Mouse (Mus musculus) CH12.LX (cell line): ENCODE data around the gene Muc4. TPM values are rescaled to one million over a fixed set of nuclear protein-coding genes. Genes with fewer than 3 reads are reported as not detected.

ENCODE experiments used
- DNase-seq: peaks from one replicate; pipeline ENCODE4 v3.0.0-alpha.2; 2013; ENCODE audit errors: extremely low read depth
- H3K27ac ChIP-seq: 2 replicates; pipeline ENCODE4 v1.5.1; 2012; ENCODE audit warnings: low read depth, mild to moderate bottlenecking, control low read depth, moderate library complexity; ENCODE audit not compliant: insufficient read depth
- H3K27me3 ChIP-seq: replicated peaks from 2 replicates; pipeline ENCODE3; 2012; ENCODE audit warnings: inconsistent platforms
- H3K36me3 ChIP-seq, 2 experiments: replicated peaks in 1 of 2; 2 replicates each; pipeline versions ENCODE3 to v1.6.1; 2012; ENCODE audit warnings: inconsistent platforms in 1 of 2, low read length in 1 of 2, mild to moderate bottlenecking in 1 of 2, mixed read lengths in 1 of 2, moderate library complexity in 1 of 2; ENCODE audit not compliant: control insufficient read depth in 1 of 2, insufficient read depth in 1 of 2
- H3K4me1 ChIP-seq, 2 experiments: 2 replicates each; pipeline ENCODE4 v1.6.1; 2012; ENCODE audit warnings: inconsistent platforms in 1 of 2, moderate library complexity in 1 of 2; ENCODE audit not compliant: insufficient read depth in 2 of 2, control insufficient read depth in 1 of 2
- H3K4me2 ChIP-seq: 2 replicates; pipeline ENCODE4 v1.6.1; 2012; ENCODE audit warnings: low read depth, mild to moderate bottlenecking, control low read depth; ENCODE audit not compliant: poor library complexity, insufficient read depth, severe bottlenecking
- H3K4me3 ChIP-seq, 3 experiments: fragments of 150-350 bp in 1 of 3; sonication (generic) in 1 of 3; replicated peaks in 1 of 3; 2 replicates each; pipeline versions ENCODE3 to v1.5.1; 2011 to 2012; ENCODE audit warnings: low read depth in 2 of 3, low read length in 2 of 3, mild to moderate bottlenecking in 2 of 3, moderate library complexity in 2 of 3, control low read depth in 1 of 3, improper control_type of control experiment in 1 of 3, inconsistent platforms in 1 of 3, mixed read lengths in 1 of 3; ENCODE audit not compliant: poor library complexity in 1 of 3
- H3K79me2 ChIP-seq: replicated peaks from 2 replicates; pipeline ENCODE4 v1.6.1; 2012; ENCODE audit warnings: mild to moderate bottlenecking, moderate library complexity; ENCODE audit not compliant: control insufficient read depth, poor library complexity, insufficient read depth, severe bottlenecking; ENCODE audit errors: extremely low read depth
- H3K9ac ChIP-seq: 2 replicates; pipeline ENCODE4 v1.6.1; 2012; ENCODE audit warnings: low read depth, mild to moderate bottlenecking, control low read depth, moderate library complexity; ENCODE audit not compliant: insufficient read depth
- H3K9me3 ChIP-seq: replicated peaks from 2 replicates; pipeline ENCODE3; 2012; ENCODE audit warnings: low read length, inconsistent platforms, mixed read lengths
- CHD1 ChIP-seq: IDR thresholded peaks from 2 replicates; pipeline ENCODE4 v1.6.1; 2012; ENCODE audit warnings: low read depth, low read length, improper control_type of control experiment, inconsistent platforms
- E2F4 ChIP-seq: IDR thresholded peaks from 2 replicates; pipeline ENCODE4 v1.6.1; 2011; ENCODE audit warnings: low read depth, low read length, improper control_type of control experiment; ENCODE audit not compliant: insufficient replicate concordance
- EP300 ChIP-seq: IDR thresholded peaks from 2 replicates; pipeline ENCODE4 v1.6.1; 2011; ENCODE audit warnings: low read length, improper control_type of control experiment
- GABPA ChIP-seq: IDR thresholded peaks from 2 replicates; pipeline ENCODE4 v1.6.1; 2012; ENCODE audit warnings: low read depth, low read length, improper control_type of control experiment, inconsistent platforms; ENCODE audit not compliant: insufficient replicate concordance
- JUN ChIP-seq: IDR thresholded peaks from 2 replicates; pipeline ENCODE4 v1.6.1; 2011; ENCODE audit warnings: low read depth, mild to moderate bottlenecking, low read length, improper control_type of control experiment, moderate library complexity; ENCODE audit not compliant: insufficient read depth
- KAT2A ChIP-seq: IDR thresholded peaks from 2 replicates; pipeline ENCODE4 v1.6.1; 2012; ENCODE audit warnings: low read length, improper control_type of control experiment, inconsistent platforms; ENCODE audit not compliant: insufficient replicate concordance
- MAFK ChIP-seq: IDR thresholded peaks from 2 replicates; pipeline ENCODE4 v1.6.1; 2011; ENCODE audit warnings: low read length, improper control_type of control experiment; ENCODE audit not compliant: insufficient replicate concordance
- MYC ChIP-seq: IDR thresholded peaks from 2 replicates; pipeline ENCODE4 v1.6.1; 2011; ENCODE audit warnings: low read depth, mild to moderate bottlenecking, improper control_type of control experiment, low read length
- NELFE ChIP-seq: IDR thresholded peaks from 2 replicates; pipeline ENCODE4 v1.6.1; 2011; ENCODE audit warnings: low read depth, low read length, improper control_type of control experiment
- NRF1 ChIP-seq: IDR thresholded peaks from 2 replicates; pipeline ENCODE4 v1.6.1; 2014; ENCODE audit warnings: low read depth, mild to moderate bottlenecking, inconsistent platforms, low read length, improper control_type of control experiment, moderate library complexity
- PAX5 ChIP-seq: IDR thresholded peaks from 2 replicates; pipeline ENCODE4 v1.6.1; 2012; ENCODE audit warnings: low read length, inconsistent platforms, mixed read lengths
- POLR2A ChIP-seq: IDR thresholded peaks from 2 replicates; pipeline ENCODE4 v1.6.1; 2011; ENCODE audit warnings: low read depth, mild to moderate bottlenecking, improper control_type of control experiment, low read length
- POLR2AphosphoS2 ChIP-seq: IDR thresholded peaks from 2 replicates; pipeline ENCODE4 v1.6.1; 2011; ENCODE audit warnings: low read depth, low read length, improper control_type of control experiment
- SIN3A ChIP-seq: IDR thresholded peaks from 2 replicates; pipeline ENCODE4 v1.6.1; 2012; ENCODE audit warnings: low read length, improper control_type of control experiment, inconsistent platforms
- SMC3 ChIP-seq: IDR thresholded peaks from 2 replicates; pipeline ENCODE4 v1.6.1; 2011; ENCODE audit warnings: low read depth, low read length, improper control_type of control experiment
- TBP ChIP-seq: conservative IDR thresholded peaks from 2 replicates; pipeline ENCODE4 v1.6.1; 2011; ENCODE audit warnings: low read depth, low read length, improper control_type of control experiment
- UBTF ChIP-seq: IDR thresholded peaks from 2 replicates; pipeline ENCODE4 v1.6.1; 2012; ENCODE audit warnings: low read depth, mild to moderate bottlenecking, inconsistent platforms, low read length, improper control_type of control experiment, moderate library complexity
- USF1 ChIP-seq: IDR thresholded peaks from 2 replicates; pipeline ENCODE4 v1.6.1; 2014; ENCODE audit warnings: low read depth, mild to moderate bottlenecking, inconsistent platforms, low read length, improper control_type of control experiment
- USF2 ChIP-seq: conservative IDR thresholded peaks from 2 replicates; pipeline ENCODE4 v1.6.1; 2011; ENCODE audit warnings: low read depth, low read length, improper control_type of control experiment
- ZKSCAN1 ChIP-seq: IDR thresholded peaks from 2 replicates; pipeline ENCODE4 v1.6.1; 2012; ENCODE audit warnings: low read depth, inconsistent platforms, low read length, improper control_type of control experiment, borderline replicate concordance
- dilution Hi-C: fragments of 300-500 bp; cut with MboI; formaldehyde crosslinking; loops from 2 replicates; pipeline ENCODE4 v1.14.3; 2020; ENCODE audit warnings: low sequenced_read_pairs; ENCODE audit not compliant: extremely low pct_unique_long_range_greater_than_20kb, extremely low pct_ligation_motif_present
- in situ Hi-C: fragments of 300-500 bp; cut with MboI; formaldehyde crosslinking; loops from 3 replicates; pipeline ENCODE4 v1.14.3; 2019; ENCODE audit warnings: low sequenced_read_pairs, low pct_ligation_motif_present, low pct_unique_long_range_greater_than_20kb, mixed read lengths
- polyA plus RNA-seq: library from polyadenylated mRNA; unstranded; fragments of >175 nt; gene quantifications from 2 replicates; pipeline ENCODE4 v1.2.1, GENCODE M21; 2012; ENCODE audit warnings: low read depth; ENCODE audit not compliant: insufficient read length
- total RNA-seq, 2 experiments: library from RNA; depleted of rRNA; stranded (reverse); fragments of 300-350 nt in 1 of 2; fragments of >200 nt in 1 of 2; gene quantifications; 2 replicates each; pipeline ENCODE4 v1.2.3; 2012 to 2014

The Muc4 gene
- total and polyA plus RNA-seq, 3 experiments, result 0.09 to 0.51 (median 0.34) TPM

DNA sequence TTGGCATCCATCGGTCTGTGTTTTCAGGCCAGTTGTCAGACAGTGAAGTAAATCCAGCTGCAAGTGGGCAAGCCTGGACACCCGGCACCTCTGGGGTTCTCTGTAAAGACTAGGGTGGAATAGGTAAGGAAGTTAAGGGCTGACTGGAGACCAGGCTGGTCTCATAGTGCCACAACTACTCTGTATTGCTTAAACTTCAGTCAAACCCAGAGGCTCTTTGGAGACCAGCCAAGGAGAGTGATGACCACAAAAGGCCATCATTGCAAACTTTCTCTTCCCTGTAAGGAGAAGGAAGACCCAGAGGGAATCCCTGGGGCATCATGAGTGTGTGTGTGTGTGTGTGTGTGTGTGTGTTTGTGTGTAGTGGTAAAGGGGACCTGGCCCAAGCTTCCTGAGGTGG, 11.4 kb upstream of the Muc4 start:
- Histone ChIP-seq H3K9me3 (no peaks in the 10 kb centered on the region), H3K79me2 (no peaks in the 10 kb centered on the region), H3K4me1 (peaks cover 6 to 12% of the 10 kb centered on the region in 2 experiments), H3K4me3 (no peak overlapping the region), H3K36me3 (no peaks in the 10 kb centered on the region), H3K9ac (no peak overlapping the region), H3K27me3 (no peaks in the 10 kb centered on the region), H3K27ac (no peak overlapping the region), H3K4me2 (no peak overlapping the region)
- no peak for DNase-seq
- no peak for TF ChIP-seq JUN
- no peak for TF ChIP-seq KAT2A
- no peak for TF ChIP-seq SMC3
- TF ChIP-seq UBTF, result no peak
- TF ChIP-seq MYC, result no peak
- TF ChIP-seq GABPA, result no peak
- no peak for TF ChIP-seq TBP
- TF ChIP-seq MAFK, result no peak
- no peak for TF ChIP-seq E2F4
- no peak for TF ChIP-seq CHD1
- TF ChIP-seq EP300, result no peak
- no peak for TF ChIP-seq NRF1
- TF ChIP-seq PAX5, result no peak
- TF ChIP-seq ZKSCAN1, result no peak
- no peak for TF ChIP-seq SIN3A
- TF ChIP-seq USF1, result no peak
- no peak for TF ChIP-seq USF2
- TF ChIP-seq NELFE, result no peak
- TF ChIP-seq POLR2AphosphoS2, result no peak
- in situ Hi-C loops (no loop called here), dilution Hi-C loops (no loop called here)

DNA sequence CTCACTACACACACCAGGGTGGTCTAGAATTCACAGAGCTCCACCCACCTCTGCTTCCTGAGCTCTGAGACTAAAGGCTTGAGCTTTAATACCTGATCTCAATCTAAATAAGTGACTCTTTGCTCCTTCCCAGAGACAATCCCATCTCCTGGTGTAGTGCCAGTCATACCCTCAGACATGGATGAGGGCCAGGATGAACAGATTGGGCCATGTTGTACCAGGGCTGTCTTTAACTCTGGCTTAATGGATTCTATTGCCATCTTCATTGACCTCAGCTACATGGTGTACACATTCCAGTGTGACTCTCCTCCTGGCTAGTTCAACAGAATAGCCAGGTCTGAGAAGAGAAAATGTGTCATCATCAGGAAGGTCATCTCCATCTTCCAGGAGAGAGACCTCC, 9.2 kb upstream of the Muc4 start:
- dilution Hi-C loops, result no loop called here
- no peaks in the 10 kb centered on the region for H3K27me3 ChIP-seq

More for the DNA sequence above, 9.2 kb upstream of the Muc4 start:
- Histone ChIP-seq H3K4me1 (no peaks in the 10 kb centered on the region), H3K79me2 (no peaks in the 10 kb centered on the region), H3K9ac (no peak overlapping the region), H3K4me3 (no peak overlapping the region), H3K4me2 (no peak overlapping the region), H3K9me3 (no peaks in the 10 kb centered on the region), H3K27ac (no peak overlapping the region), H3K36me3 (no peaks in the 10 kb centered on the region)
- in situ Hi-C loops, result loop anchor here (5.0 kb wide), 1 partner anchor 51 kb away; no protein-coding TSS in a partner anchor
- DNase-seq, result no peak
- TF ChIP-seq E2F4 (no peak), POLR2A (no peak), GABPA (no peak)
